Comparison of ENCODE assay signal across 20 mouse cellular contexts in genomic region chr12:100994140-100995015, GRCm38 (mm10). TPM values are rescaled to one million over a fixed set of nuclear protein-coding genes. Genes with fewer than 3 reads are reported as not detected.
DNase-seq lines count a peak whose midpoint lies in the region; ATAC-seq and TF ChIP-seq lines count a peak whose summit lies in the region.
"Had no signal": no experiment of that assay in that cellular context is flagged by ENCODE, and none has a peak within 500 bp of the region (broad histone marks: within the 10 kb centered on the region; RNA-seq: fewer than 3 reads in every experiment).

No protein-coding gene starts in this region.

- no peak overlapping the region for H3K4me3 ChIP-seq in spleen, adult 2 months (ENCODE audit: extremely low read depth, insufficient read depth, insufficient read length)
- no peak overlapping the region for H3K4me3 ChIP-seq in small intestine, adult 2 months (ENCODE audit: low read depth, low read length)
- H3K4me3 ChIP-seq in forebrain, embryonic 12.5 days (replicated peaks): no peak overlapping the region
- H3K4me3 ChIP-seq: embryonic facial prominence, embryonic 13.5 days; heart, embryonic 12.5 days; limb, embryonic 13.5 days had no signal

- no peaks in the 10 kb centered on the region for H3K27me3 ChIP-seq in spleen, adult 2 months (ENCODE audit: control insufficient read depth, insufficient read depth, low read length)
- no peaks in the 10 kb centered on the region for H3K27me3 ChIP-seq in small intestine, adult 2 months (ENCODE audit: control insufficient read depth, insufficient read depth, low read length)
- H3K27me3 ChIP-seq in forebrain, embryonic 12.5 days: no peaks in the 10 kb centered on the region

- H3K9me3 ChIP-seq in forebrain, embryonic 12.5 days: no peaks in the 10 kb centered on the region
- H3K9me3 ChIP-seq: embryonic facial prominence, embryonic 13.5 days; heart, embryonic 12.5 days; limb, embryonic 13.5 days had no signal

- peaks cover 48% of the 10 kb centered on the region for H3K4me1 ChIP-seq in spleen, adult 2 months (ENCODE audit: control insufficient read depth, insufficient read depth, insufficient read length)
- H3K4me1 ChIP-seq in small intestine, adult 2 months (ENCODE audit: control insufficient read depth, insufficient read depth, insufficient read length, low read length): peaks cover 38% of the 10 kb centered on the region
- peaks cover 72% of the 10 kb centered on the region for H3K4me1 ChIP-seq in forebrain, embryonic 12.5 days

- no peak for TF ChIP-seq CTCF in spleen, adult 2 months (IDR thresholded peaks at IDR 0.05; ENCODE audit: extremely low read depth, insufficient read depth, insufficient read length, insufficient replicate concordance)
- TF ChIP-seq CTCF in small intestine, adult 2 months (IDR thresholded peaks at IDR 0.05; ENCODE audit: extremely low read depth, insufficient read length, insufficient replicate concordance, low read depth, low read length): no peak

- no peak overlapping the region for H3K4me2 ChIP-seq in forebrain, embryonic 12.5 days
- H3K4me2 ChIP-seq: embryonic facial prominence, embryonic 13.5 days; heart, embryonic 12.5 days; limb, embryonic 13.5 days; midbrain, embryonic 11.5 days had no signal

- H3K27ac ChIP-seq in spleen, adult 2 months (ENCODE audit: insufficient read depth, low read length): peak overlapping the region; percentile 64
- peak overlapping the region; percentile 37 for H3K27ac ChIP-seq in small intestine, adult 2 months (ENCODE audit: insufficient read depth, low read depth, low read length)
- no peak overlapping the region for H3K27ac ChIP-seq in forebrain, embryonic 12.5 days
- H3K27ac ChIP-seq: embryonic facial prominence, embryonic 13.5 days; limb, embryonic 13.5 days had no signal

- DNase-seq in spleen, adult 2 months (ENCODE audit: low read depth in 1 of 2, low spot score in 2 of 2): peak in 1 of 2 experiments; percentile 37
- DNase-seq in spleen, adult 12 weeks (ENCODE audit: low spot score): no peak
- DNase-seq in induced T-regulatory cell, adult 2 months (ENCODE audit: low read depth): peak; percentile 92
- DNase-seq: adrenal gland, postnatal 14 days; cerebellum, adult 9-10 months; heart, postnatal 4 days; kidney, adult 18-20 months; kidney, postnatal 25 days; lung, adult 18-20 months; lung, postnatal 36 days; right cerebral cortex, postnatal 4 days had no signal

- no peaks in the 10 kb centered on the region for H3K36me3 ChIP-seq in spleen, adult 2 months (ENCODE audit: control insufficient read depth, insufficient read depth, low read length)
- H3K36me3 ChIP-seq in small intestine, adult 2 months (ENCODE audit: control insufficient read depth, insufficient read depth, low read length): no peaks in the 10 kb centered on the region
- no peaks in the 10 kb centered on the region; the same call in 1 of the 2 replicates for H3K36me3 ChIP-seq in forebrain, embryonic 12.5 days (replicated peaks)
- H3K36me3 ChIP-seq: embryonic facial prominence, embryonic 13.5 days; heart, embryonic 12.5 days; limb, embryonic 13.5 days had no signal

- WGBS in spleen, adult 2 months: 38% methylated on average over 3 of the region's 3 CpGs
- WGBS in small intestine, adult 2 months: 74% methylated on average over 3 of the region's 3 CpGs
- WGBS in forebrain, embryonic 12.5 days: 87% methylated on average over 3 of the region's 3 CpGs

- peak; percentile 83 for ATAC-seq in CD4-positive, CD25-positive, alpha-beta regulatory T cell, adult 4 months
- no peak for ATAC-seq in megakaryocyte-erythroid progenitor cell, adult 5-6 weeks (replicated peaks; ENCODE audit: low FRiP score, low TSS enrichment, poor library complexity, severe bottlenecking)
- no peak for ATAC-seq in forebrain, embryonic 12.5 days (ENCODE audit: low FRiP score)
- ATAC-seq: hindbrain, embryonic 16.5 days had no signal

- no peak for TF ChIP-seq POLR2A in spleen, adult 2 months (IDR thresholded peaks at IDR 0.05; ENCODE audit: low read depth, low read length)
- TF ChIP-seq POLR2A in small intestine, adult 2 months (IDR thresholded peaks at IDR 0.05; ENCODE audit: low read depth, low read length): no peak

- no peak overlapping the region for H3K9ac ChIP-seq in forebrain, embryonic 12.5 days
- H3K9ac ChIP-seq: embryonic facial prominence, embryonic 13.5 days; heart, embryonic 12.5 days; limb, embryonic 13.5 days had no signal

RNA-seq across cellular contexts. Expression of gene Ccdc88c, which starts 34.5 kb away (rescaled TPM):
- polyA plus RNA-seq in spleen, adult 2 months (2012; rRNA removed): 48.3 and 51.8 TPM in 2 replicates
- polyA plus RNA-seq in CD4-positive, CD25-positive, alpha-beta regulatory T cell, adult 4 months (2017; shearing (Covaris generic)): 100 to 1,000 TPM in 1 of 2 experiments, 10 to 100 TPM in 1; 89.5 to 106 TPM
- 10.2 and 11.7 TPM in 2 replicates for polyA plus RNA-seq in small intestine, adult 2 months (2012; rRNA removed)
- total RNA-seq in megakaryocyte-erythroid progenitor cell, adult 5-6 weeks (2014; fragmentation: Nextera tagmentation): 57.8 and 68.4 TPM in 2 replicates
- total RNA-seq in megakaryocyte-erythroid progenitor cell, adult 5-6 weeks (2017): 66.9 and 100 TPM in 2 replicates
- polyA plus RNA-seq in forebrain, embryonic 12.5 days (2016; fragmentation: Nextera tagmentation; extraction: Ambion mirVana): 28.8 and 30.4 TPM in 2 replicates
